Mouse (Mus musculus) megakaryocyte-erythroid progenitor cell, adult 5-6 weeks (primary cell): ENCODE measurements around the gene Tedc2. TPM values are rescaled to one million over a fixed set of nuclear protein-coding genes. Genes with fewer than 3 reads are reported as not detected.

Experiments
- total RNA-seq, 2 experiments: library from RNA; stranded (forward) in 1 of 2; stranded (reverse) in 1 of 2; fragments of 200-1000, 215-1000 nt in 1 of 2; fragments of >200 nt in 1 of 2; fragmentation: Nextera tagmentation in 1 of 2; gene quantifications; 2 replicates each; pipeline ENCODE4 v1.2.3; 2014 to 2017

Tedc2 gene
- total RNA-seq, 2 experiments from 2014 or later: 16.8 to 31.0 TPM

Other genes with a start within 250 kb of the Tedc2 start
- not detected in 2 replicates for gene Prss30, start 240.3 kb downstream of the Tedc2 start, total RNA-seq (2014; fragmentation: Nextera tagmentation)
- 1.0 TPM in 1 of 2 replicates, not detected in the other for gene Prss30, start 240.3 kb downstream of the Tedc2 start, total RNA-seq (2017)
- gene Prss22, start 222.8 kb downstream of the Tedc2 start, total RNA-seq (2014; fragmentation: Nextera tagmentation): not detected in 2 replicates
- not detected in 2 replicates for gene Prss22, start 222.8 kb downstream of the Tedc2 start, total RNA-seq (2017)
- not detected in 2 replicates for gene Prss27, start 182.7 kb downstream of the Tedc2 start, total RNA-seq (2014; fragmentation: Nextera tagmentation)
- not detected in 2 replicates for gene Prss27, start 182.7 kb downstream of the Tedc2 start, total RNA-seq (2017)
- gene Kctd5, start 147.4 kb downstream of the Tedc2 start, total RNA-seq (2014; fragmentation: Nextera tagmentation): 17.1 and 24.2 TPM in 2 replicates
- 20.9 and 21.9 TPM in 2 replicates for gene Kctd5, start 147.4 kb downstream of the Tedc2 start, total RNA-seq (2017)
- 47.0 and 48.0 TPM in 2 replicates for gene Pdpk1, start 69.9 kb downstream of the Tedc2 start, total RNA-seq (2014; fragmentation: Nextera tagmentation)
- 34.4 and 37.7 TPM in 2 replicates for gene Pdpk1, start 69.9 kb downstream of the Tedc2 start, total RNA-seq (2017)
- gene Amdhd2, start 57.1 kb downstream of the Tedc2 start, total RNA-seq (2014; fragmentation: Nextera tagmentation): 50.8 and 51.8 TPM in 2 replicates
- gene Amdhd2, start 57.1 kb downstream of the Tedc2 start, total RNA-seq (2017): 13.1 and 19.8 TPM in 2 replicates
- gene Atp6v0c, start 51.1 kb downstream of the Tedc2 start, total RNA-seq (2014; fragmentation: Nextera tagmentation): 222 and 224 TPM in 2 replicates
- 72.2 and 95.8 TPM in 2 replicates for gene Atp6v0c, start 51.1 kb downstream of the Tedc2 start, total RNA-seq (2017)
- gene Tbc1d24, start 15.3 kb downstream of the Tedc2 start, total RNA-seq (2014; fragmentation: Nextera tagmentation): 32.2 and 45.2 TPM in 2 replicates
- gene Tbc1d24, start 15.3 kb downstream of the Tedc2 start, total RNA-seq (2017): 6.0 and 6.6 TPM in 2 replicates
- gene Ntn3, start 11.3 kb downstream of the Tedc2 start, total RNA-seq (2014; fragmentation: Nextera tagmentation): 0.92 TPM in 2 replicates
- 0.19 and 0.38 TPM in 2 replicates for gene Ntn3, start 11.3 kb downstream of the Tedc2 start, total RNA-seq (2017)
- 34.7 and 40.9 TPM in 2 replicates for gene Ccnf, start 30.6 kb upstream of the Tedc2 start, total RNA-seq (2014; fragmentation: Nextera tagmentation)
- 17.5 and 24.4 TPM in 2 replicates for gene Ccnf, start 30.6 kb upstream of the Tedc2 start, total RNA-seq (2017)
- not detected in 2 replicates for gene Abca17, start 130.2 kb upstream of the Tedc2 start, total RNA-seq (2014; fragmentation: Nextera tagmentation)
- gene Abca17, start 130.2 kb upstream of the Tedc2 start, total RNA-seq (2017): not detected in 2 replicates
- 103 and 105 TPM in 2 replicates for gene Abca3, start 131.1 kb upstream of the Tedc2 start, total RNA-seq (2014; fragmentation: Nextera tagmentation)
- 30.3 and 39.6 TPM in 2 replicates for gene Abca3, start 131.1 kb upstream of the Tedc2 start, total RNA-seq (2017)
- 325 and 334 TPM in 2 replicates for gene Rnps1, start 193.7 kb upstream of the Tedc2 start, total RNA-seq (2014; fragmentation: Nextera tagmentation)
- 263 and 290 TPM in 2 replicates for gene Rnps1, start 193.7 kb upstream of the Tedc2 start, total RNA-seq (2017)
- gene Eci1, start 205.8 kb upstream of the Tedc2 start, total RNA-seq (2014; fragmentation: Nextera tagmentation): 79.7 and 88.7 TPM in 2 replicates
- gene Eci1, start 205.8 kb upstream of the Tedc2 start, total RNA-seq (2017): 33.3 and 37.6 TPM in 2 replicates
- gene Dnase1l2, start 222.3 kb upstream of the Tedc2 start, total RNA-seq (2014; fragmentation: Nextera tagmentation): 1.2 and 5.0 TPM in 2 replicates
- 0.34 and 2.9 TPM in 2 replicates for gene Dnase1l2, start 222.3 kb upstream of the Tedc2 start, total RNA-seq (2017)
- gene E4f1, start 249.5 kb upstream of the Tedc2 start, total RNA-seq (2014; fragmentation: Nextera tagmentation): 47.7 and 60.9 TPM in 2 replicates
- 10.5 and 20.8 TPM in 2 replicates for gene E4f1, start 249.5 kb upstream of the Tedc2 start, total RNA-seq (2017)
- gene Pgp, start 249.5 kb upstream of the Tedc2 start, total RNA-seq (2014; fragmentation: Nextera tagmentation): 32.8 and 43.6 TPM in 2 replicates
- gene Pgp, start 249.5 kb upstream of the Tedc2 start, total RNA-seq (2017): 21.9 and 23.4 TPM in 2 replicates